Mouse (Mus musculus) liver, postnatal 0 days (tissue): Measurements from ENCODE around the gene Afg1l. TPM values are rescaled to one million over a fixed set of nuclear protein-coding genes. Genes with fewer than 3 reads are reported as not detected.

Source experiments
- ATAC-seq: fragments of 200-750 bp; cut with Nextera tagmentation; 2 replicates; pipeline ENCODE4 v1.8.0; 2017; ENCODE audit warnings: mild to moderate bottlenecking, moderate library complexity
- DNase-seq: peaks from one replicate; pipeline ENCODE4 v3.0.0-alpha.2; 2016
- H3K27ac ChIP-seq: fragments of 300-500 bp; sonication (generic); 2 replicates; pipeline ENCODE4 v1.5.1; 2014; ENCODE audit warnings: antibody characterized with exemption, moderate library complexity, mild to moderate bottlenecking, low read depth
- H3K27me3 ChIP-seq: fragments of 300-500 bp; sonication (generic); 2 replicates; pipeline ENCODE4 v1.6.1; 2014; ENCODE audit warnings: low read length, control low read depth, mixed read lengths; ENCODE audit not compliant: insufficient read depth
- H3K36me3 ChIP-seq: fragments of 300-500 bp; sonication (generic); replicated peaks from 2 replicates; pipeline ENCODE4 v1.6.1; 2014; ENCODE audit warnings: mild to moderate bottlenecking, control low read depth, low read length, moderate library complexity, mixed read lengths; ENCODE audit not compliant: insufficient read depth
- H3K4me1 ChIP-seq: fragments of 300-500 bp; sonication (generic); 2 replicates; pipeline ENCODE4 v1.6.1; 2014; ENCODE audit warnings: antibody characterized with exemption, mild to moderate bottlenecking, control low read depth; ENCODE audit not compliant: insufficient read depth
- H3K4me2 ChIP-seq: fragments of 300-500 bp; sonication (generic); 2 replicates; pipeline ENCODE4 v1.6.1; 2014; ENCODE audit warnings: low read depth, mild to moderate bottlenecking, low read length, moderate library complexity, mixed read lengths
- H3K4me3 ChIP-seq: fragments of 300-500 bp; sonication (generic); 2 replicates; pipeline ENCODE4 v1.5.1; 2014; ENCODE audit warnings: low read depth, low read length
- H3K9ac ChIP-seq: fragments of 300-500 bp; sonication (generic); replicated peaks from 2 replicates; pipeline ENCODE4 v1.6.1; 2014; ENCODE audit warnings: mild to moderate bottlenecking, moderate library complexity
- H3K9me3 ChIP-seq: fragments of 300-500 bp; sonication (generic); 2 replicates; pipeline ENCODE4 v1.6.1; 2016; ENCODE audit warnings: mild to moderate bottlenecking, control low read depth, low read length, mixed read lengths
- CTCF ChIP-seq: sonication (generic); IDR thresholded peaks from 2 replicates; pipeline ENCODE4 v1.5.1; 2016; ENCODE audit warnings: antibody characterized with exemption, low read depth
- EP300 ChIP-seq: IDR thresholded peaks from 2 replicates; pipeline ENCODE4 v1.6.1; 2016; ENCODE audit warnings: antibody characterized with exemption, low read depth, mild to moderate bottlenecking
- WGBS: fragments of 180-500 bp; shearing (Covaris S2); extraction: QIAGEN DNeasy Blood & Tissue Kit; methylation state at CpG from one replicate; pipeline ENCODE4 v1.1.7; 2014; ENCODE audit not compliant: insufficient replicate concordance; 5-methylcytosine and 5-hydroxymethylcytosine counted together
- polyA plus RNA-seq: library from polyadenylated mRNA; unstranded; fragments of >200 nt; fragmentation: Nextera tagmentation; extraction: Ambion mirVana; gene quantifications from 2 replicates; pipeline ENCODE4 v1.2.1, GENCODE M21; 2015

Gene Afg1l
- polyA plus RNA-seq, 1 experiment from 2014 or later = 2.9 TPM

DNA sequence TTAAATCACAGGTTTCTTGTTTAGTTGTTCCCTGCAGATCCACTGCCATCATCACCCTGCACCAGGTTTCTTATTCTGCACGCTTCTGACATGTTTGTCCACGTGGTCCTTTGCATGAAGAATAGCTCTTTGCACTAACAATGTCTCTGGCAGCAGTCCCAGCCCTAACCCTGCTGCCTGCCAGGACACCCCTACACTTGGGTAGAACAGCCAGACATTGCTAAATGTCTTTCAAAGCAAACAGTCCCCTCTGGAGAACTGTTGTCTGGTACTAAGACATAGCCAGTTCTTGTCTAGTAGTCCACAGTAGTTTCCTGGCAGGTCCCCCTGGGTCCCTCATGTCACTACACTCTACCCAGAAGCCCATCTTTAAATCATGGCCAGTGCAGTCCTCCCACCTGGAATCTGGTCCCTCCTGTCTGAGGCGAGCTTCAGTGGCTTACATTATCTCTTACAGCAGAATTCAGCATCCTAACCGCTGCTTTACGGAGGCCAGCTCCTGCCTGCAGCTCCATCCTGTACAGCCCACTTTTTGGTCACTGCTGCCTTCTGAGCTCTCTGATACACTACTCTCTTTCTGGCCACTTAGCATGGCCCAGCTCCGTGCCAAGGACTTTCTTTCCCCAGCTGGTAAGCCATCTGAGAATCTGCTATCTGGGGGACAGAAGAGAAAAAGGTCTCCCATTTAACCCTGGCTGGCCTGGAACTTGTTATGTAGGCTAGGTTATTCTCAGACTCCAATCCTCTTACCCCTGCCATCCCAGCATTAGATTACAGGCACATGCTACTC lies 67.4 kb downstream of the Afg1l start:
- no peak for DNase-seq
- ATAC-seq = no peak
- Histone ChIP-seq H3K27ac (no peak overlapping the region), H3K4me1 (no peaks in the 10 kb centered on the region), H3K9ac (no peak overlapping the region), H3K4me2 (no peak overlapping the region), H3K27me3 (no peaks in the 10 kb centered on the region), H3K36me3 (0 out of 2 replicates have a peak, but pooled peaks cover 3% of the 10 kb centered on the region), H3K9me3 (no peaks in the 10 kb centered on the region), H3K4me3 (no peak overlapping the region)
- WGBS = 66% methylated on average over 6 of the region's 6 CpGs
- no peak for TF ChIP-seq EP300
- TF ChIP-seq CTCF = no peak

DNA sequence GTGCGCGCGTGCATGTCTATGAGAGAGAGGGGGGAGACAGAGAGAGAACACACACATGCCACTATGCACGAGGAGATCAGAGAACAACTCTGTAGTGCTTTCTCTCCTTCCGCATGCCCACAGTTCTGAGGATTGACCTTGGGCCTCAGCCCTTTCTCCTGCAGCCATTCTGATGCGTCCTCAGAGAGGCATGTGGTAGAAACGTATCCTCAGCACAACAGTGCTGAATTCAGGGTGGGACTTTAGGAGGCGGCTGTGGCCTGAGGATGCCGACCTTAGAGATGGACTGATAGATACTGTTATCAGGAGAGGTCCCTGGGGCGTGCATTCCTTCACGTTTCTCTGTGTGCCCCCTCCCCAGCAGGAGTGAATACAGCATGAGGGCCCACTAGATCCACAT lies 87.9 kb downstream of the Afg1l start:
- WGBS = 74% methylated on average over 11 of the region's 11 CpGs
- H3K27ac ChIP-seq = no peak overlapping the region
- ATAC-seq = no peak

DNA sequence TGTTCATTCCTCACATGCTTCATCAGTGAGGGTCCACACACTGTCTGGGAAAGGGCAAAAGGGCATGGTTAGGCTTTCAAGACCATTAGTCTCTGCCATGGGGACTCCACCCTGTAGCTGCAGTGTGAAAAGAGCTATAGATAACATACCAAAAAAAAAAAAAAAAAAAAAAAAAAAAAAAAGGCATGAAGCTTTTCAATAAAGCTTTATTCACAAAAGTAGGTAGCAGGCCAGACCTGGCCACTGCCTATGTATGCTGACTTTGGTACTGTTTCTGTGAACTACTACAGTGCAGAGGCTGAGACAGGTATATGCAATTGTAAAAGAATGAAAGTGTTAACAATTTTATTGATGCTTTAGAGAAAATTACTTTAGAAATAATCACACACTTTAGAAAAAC lies 90.2 kb downstream of the Afg1l start:
- Histone ChIP-seq H3K9ac (no peak overlapping the region), H3K4me3 (no peak overlapping the region), H3K4me1 (no peaks in the 10 kb centered on the region), H3K27me3 (no peaks in the 10 kb centered on the region), H3K4me2 (no peak overlapping the region), H3K27ac (no peak overlapping the region), H3K9me3 (no peaks in the 10 kb centered on the region), H3K36me3 (no peaks in the 10 kb centered on the region)
- DNase-seq = no peak
- no peak for ATAC-seq
- no peak for TF ChIP-seq CTCF
- TF ChIP-seq EP300 = no peak

More for the DNA sequence above, 87.9 kb downstream of the Afg1l start:
- Histone ChIP-seq H3K9me3 (no peaks in the 10 kb centered on the region), H3K36me3 (no peaks in the 10 kb centered on the region), H3K4me3 (no peak overlapping the region), H3K9ac (no peak overlapping the region), H3K4me1 (no peaks in the 10 kb centered on the region), H3K27me3 (no peaks in the 10 kb centered on the region), H3K4me2 (no peak overlapping the region)
- TF ChIP-seq EP300 (no peak), CTCF (no peak)
- DNase-seq = no peak

GRCm38 (mm10) chr10:42384946-42385644 lies 93.3 kb downstream of the Afg1l start:
- no peak overlapping the region for H3K4me2 ChIP-seq
- no peaks in the 10 kb centered on the region for H3K36me3 ChIP-seq
- H3K9me3 ChIP-seq = no peaks in the 10 kb centered on the region
- no peak for ATAC-seq
- no peak for DNase-seq
- H3K4me3 ChIP-seq = no peak overlapping the region
- TF ChIP-seq EP300 (no peak), CTCF (no peak)
- no peak overlapping the region for H3K9ac ChIP-seq
- no peaks in the 10 kb centered on the region for H3K4me1 ChIP-seq
- WGBS = 78% methylated on average over 13 of the region's 13 CpGs
- no peaks in the 10 kb centered on the region for H3K27me3 ChIP-seq
- no peak overlapping the region for H3K27ac ChIP-seq

DNA sequence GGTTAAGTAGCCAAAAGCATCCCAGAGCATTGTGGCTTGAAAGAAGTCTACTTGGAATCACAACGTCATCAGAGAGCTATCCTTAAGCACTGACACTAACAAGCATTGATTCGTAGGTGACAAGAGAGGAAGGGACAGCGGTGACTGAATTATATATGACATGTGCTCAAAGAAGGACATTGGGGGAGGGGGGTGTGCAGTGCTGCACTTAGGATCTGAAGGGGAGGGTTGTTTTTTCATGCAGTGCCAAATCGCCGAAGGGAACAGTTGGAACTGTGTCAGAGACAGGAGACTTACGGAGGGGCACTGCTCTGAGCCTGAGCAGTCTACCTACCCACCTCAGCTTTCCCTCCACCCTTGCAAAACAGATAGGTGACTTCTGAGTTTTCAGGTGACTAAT lies 94.7 kb downstream of the Afg1l start:
- DNase-seq = no peak
- Histone ChIP-seq H3K4me2 (no peak overlapping the region), H3K27me3 (no peaks in the 10 kb centered on the region), H3K4me3 (no peak overlapping the region), H3K4me1 (no peaks in the 10 kb centered on the region), H3K36me3 (no peaks in the 10 kb centered on the region), H3K27ac (no peak overlapping the region), H3K9ac (no peak overlapping the region), H3K9me3 (no peaks in the 10 kb centered on the region)
- no peak for TF ChIP-seq CTCF
- no peak for TF ChIP-seq EP300
- WGBS = 83% methylated on average over 6 of the region's 6 CpGs
- no peak for ATAC-seq

- Histone ChIP-seq H3K27me3 (no peaks in the 10 kb centered on the region), H3K4me2 (no peak overlapping the region), H3K36me3 (no peaks in the 10 kb centered on the region; the same call in 1 of the 2 replicates), H3K4me3 (no peak overlapping the region), H3K9ac (no peak overlapping the region), H3K27ac (no peak overlapping the region), H3K4me1 (no peaks in the 10 kb centered on the region), H3K9me3 (no peaks in the 10 kb centered on the region)
- TF ChIP-seq EP300 = no peak
- no peak for TF ChIP-seq CTCF
- DNase-seq (no peak), ATAC-seq (no peak)
- 85% methylated on average over 10 of the region's 10 CpGs for WGBS
These were observed 114.1 kb downstream of the Afg1l start for GRCm38 (mm10) chr10:42364216-42364615.
